Mouse (Mus musculus): ENCODE results near the gene Cux1. TPM values are rescaled to one million over a fixed set of nuclear protein-coding genes. Genes with fewer than 3 reads are reported as not detected.

The Cux1 gene
- polyA plus RNA-seq (2012; ENCODE audit: insufficient read depth, insufficient read length, low replicate concordance, missing spikeins) = 237 and 284 TPM in 2 replicates

DNA sequence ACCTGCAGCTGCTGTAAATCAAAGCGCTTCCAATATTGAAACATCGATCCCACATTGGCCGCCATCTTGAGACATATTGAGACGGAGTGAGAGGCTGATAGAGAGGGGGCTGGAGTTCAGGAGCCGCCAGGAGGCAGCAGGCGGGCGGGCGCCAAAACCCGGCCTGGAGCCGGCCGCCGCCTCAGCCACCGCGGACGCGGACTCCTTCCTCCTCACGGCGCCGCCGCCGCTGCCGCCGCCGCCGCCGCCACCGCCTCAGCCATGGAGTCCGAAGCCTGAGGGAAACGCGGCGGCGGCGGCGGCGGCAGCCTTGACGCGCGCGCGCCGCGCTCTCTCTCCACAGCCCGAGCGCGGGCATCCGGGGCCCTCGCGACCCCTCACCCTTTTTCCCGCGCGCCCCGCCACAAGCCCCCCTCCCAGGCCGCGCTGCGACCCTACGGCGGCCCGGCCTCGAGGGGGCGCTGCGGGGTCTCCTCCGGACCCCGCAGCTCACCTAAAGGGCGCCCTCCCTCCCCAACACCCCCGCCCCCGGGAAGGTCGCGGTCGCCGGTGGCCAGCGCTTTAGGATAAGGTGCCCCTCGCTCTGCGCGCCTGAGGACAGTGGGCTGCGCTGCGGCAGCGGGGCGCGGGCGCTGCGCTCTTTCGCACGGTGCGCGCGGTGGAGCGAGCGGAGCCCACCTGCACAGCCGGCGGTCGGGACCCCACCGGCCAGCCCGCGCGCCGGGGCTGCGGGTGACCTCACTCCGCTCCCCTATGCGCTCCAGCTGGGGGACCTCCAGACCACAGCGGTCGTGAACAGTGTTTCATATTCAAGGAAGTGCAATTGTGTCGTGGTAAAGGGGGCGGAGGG lies at the start of gene Cux1:
Gene Cux1, minus strand, starts transcription at position 315 of the 850 bp plus-strand sequence.
- TF ChIP-seq POLR2A (IDR thresholded peaks at IDR 0.05; ENCODE audit: insufficient read depth, low read depth, low read length) (peak; percentile 24; the same call in 1 of the 2 replicates), CTCF (IDR thresholded peaks at IDR 0.05; ENCODE audit: insufficient read depth, low read depth, low read length) (peak; percentile 59)

GRCm38 (mm10) chr5:136612391-136612790 lies 45.1 kb upstream of the Cux1 start:
- Histone ChIP-seq H3K27ac (ENCODE audit: insufficient read depth, low read depth, low read length) (no peak overlapping the region), H3K4me1 (ENCODE audit: control insufficient read depth, insufficient read depth, low read length) (no peaks in the 10 kb centered on the region), H3K4me3 (ENCODE audit: insufficient read depth, low read depth, low read length) (no peak overlapping the region)
- TF ChIP-seq POLR2A (IDR thresholded peaks at IDR 0.05; ENCODE audit: insufficient read depth, low read depth, low read length) (no peak), CTCF (IDR thresholded peaks at IDR 0.05; ENCODE audit: insufficient read depth, low read depth, low read length) (no peak)
- WGBS = 85% methylated on average over 1 of the region's 1 CpGs

More for the DNA sequence above, at the start of gene Cux1:
- Histone ChIP-seq H3K4me1 (ENCODE audit: control insufficient read depth, insufficient read depth, low read length) (peaks cover 8% of the 10 kb centered on the region), H3K4me3 (ENCODE audit: insufficient read depth, low read depth, low read length) (peak within 1 kb of the TSS; percentile 99), H3K27ac (ENCODE audit: insufficient read depth, low read depth, low read length) (peak within 1 kb of the TSS; percentile 91)
- WGBS = under 1% methylated on average over 90 of the region's 103 CpGs

DNA sequence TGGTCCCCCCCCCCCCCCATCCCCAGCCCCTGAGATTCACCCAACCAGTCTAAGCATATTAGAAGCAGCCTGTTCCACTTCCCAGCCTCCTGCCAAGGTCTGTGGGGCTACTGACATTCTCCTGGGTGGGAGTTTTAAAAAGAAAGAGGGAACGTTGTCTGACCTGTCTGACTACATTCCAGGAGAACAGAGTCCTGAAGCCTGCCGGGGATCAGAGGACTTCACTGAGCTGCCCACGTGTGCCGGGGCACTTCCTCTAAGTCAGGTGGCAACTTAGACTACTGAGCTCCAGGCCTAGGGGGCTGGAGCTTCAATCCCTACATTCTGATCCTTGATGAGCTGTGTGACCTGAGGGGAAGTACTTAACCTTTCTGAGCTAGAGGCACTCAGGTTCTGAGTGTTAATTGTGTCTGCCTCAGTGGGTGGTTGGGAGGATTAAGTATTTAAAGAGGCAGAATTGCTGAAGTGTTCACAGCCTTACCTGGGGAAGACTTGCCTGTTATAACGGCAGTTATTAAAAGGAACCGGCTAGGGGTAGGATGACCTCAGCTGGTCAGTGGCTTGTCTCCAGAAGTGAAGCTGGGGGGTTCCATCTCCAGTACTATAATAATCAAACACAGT lies 41.6 kb upstream of the Cux1 start:
- Histone ChIP-seq H3K4me1 (ENCODE audit: control insufficient read depth, insufficient read depth, low read length) (no peaks in the 10 kb centered on the region), H3K4me3 (ENCODE audit: insufficient read depth, low read depth, low read length) (no peak overlapping the region), H3K27ac (ENCODE audit: insufficient read depth, low read depth, low read length) (no peak overlapping the region)
- TF ChIP-seq POLR2A (IDR thresholded peaks at IDR 0.05; ENCODE audit: insufficient read depth, low read depth, low read length) (no peak), CTCF (IDR thresholded peaks at IDR 0.05; ENCODE audit: insufficient read depth, low read depth, low read length) (no peak)
- 81% methylated on average over 6 of the region's 6 CpGs for WGBS

GRCm38 (mm10) chr5:136605144-136605543 lies 37.9 kb upstream of the Cux1 start:
- Histone ChIP-seq H3K4me1 (ENCODE audit: control insufficient read depth, insufficient read depth, low read length) (no peaks in the 10 kb centered on the region), H3K27ac (ENCODE audit: insufficient read depth, low read depth, low read length) (no peak overlapping the region), H3K4me3 (ENCODE audit: insufficient read depth, low read depth, low read length) (no peak overlapping the region)
- WGBS = 79% methylated on average over 11 of the region's 11 CpGs
- no peak for TF ChIP-seq POLR2A (IDR thresholded peaks at IDR 0.05; ENCODE audit: insufficient read depth, low read depth, low read length)

DNA sequence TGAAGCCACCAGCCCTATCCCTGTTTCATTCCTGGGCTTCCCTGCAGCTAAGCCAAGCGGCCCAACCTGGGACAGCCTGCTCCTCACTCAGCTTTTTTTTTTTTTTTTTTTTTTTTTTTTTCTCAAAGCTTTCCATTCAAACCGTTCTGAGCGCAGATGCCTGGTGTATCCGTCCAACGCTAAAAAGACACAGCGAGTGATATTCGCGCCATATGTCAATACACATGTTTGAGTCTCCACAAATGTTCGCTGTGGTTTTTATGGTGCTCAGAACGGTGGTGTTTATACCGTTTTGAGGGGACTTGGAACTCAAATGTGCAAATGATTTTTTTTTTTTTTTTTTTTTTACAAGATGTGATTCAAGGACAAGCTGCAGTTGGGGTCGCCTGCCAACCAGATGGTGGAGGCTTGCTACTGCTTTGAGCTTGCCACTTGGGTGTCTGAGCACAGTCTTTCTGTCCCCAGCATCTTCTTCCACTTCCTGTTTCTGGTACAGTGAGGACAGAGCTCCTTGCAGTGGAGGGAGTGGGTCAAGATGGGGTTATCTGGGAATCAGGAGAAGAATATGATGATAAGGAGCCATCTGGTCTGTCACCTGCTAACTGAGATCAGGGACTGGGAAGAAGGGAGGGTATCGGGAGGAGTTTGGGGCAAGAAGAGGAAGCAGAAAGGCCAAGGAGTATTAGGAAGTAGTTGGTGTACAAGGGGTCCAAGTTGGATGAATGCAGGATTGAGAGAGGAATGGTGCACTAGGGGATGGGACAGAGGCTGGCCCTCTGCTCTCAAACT lies 36.1 kb upstream of the Cux1 start:
- Histone ChIP-seq H3K4me1 (ENCODE audit: control insufficient read depth, insufficient read depth, low read length) (no peaks in the 10 kb centered on the region), H3K27ac (ENCODE audit: insufficient read depth, low read depth, low read length) (no peak overlapping the region), H3K4me3 (ENCODE audit: insufficient read depth, low read depth, low read length) (no peak overlapping the region)
- no peak for TF ChIP-seq CTCF (IDR thresholded peaks at IDR 0.05; ENCODE audit: insufficient read depth, low read depth, low read length)
- TF ChIP-seq POLR2A (IDR thresholded peaks at IDR 0.05; ENCODE audit: insufficient read depth, low read depth, low read length) = no peak
- WGBS = 86% methylated on average over 13 of the region's 13 CpGs

GRCm38 (mm10) chr5:136600511-136600910 lies 33.2 kb upstream of the Cux1 start:
- 88% methylated on average over 5 of the region's 5 CpGs for WGBS
- Histone ChIP-seq H3K4me3 (ENCODE audit: insufficient read depth, low read depth, low read length) (no peak overlapping the region), H3K27ac (ENCODE audit: insufficient read depth, low read depth, low read length) (no peak overlapping the region), H3K4me1 (ENCODE audit: control insufficient read depth, insufficient read depth, low read length) (no peaks in the 10 kb centered on the region)
- TF ChIP-seq POLR2A (IDR thresholded peaks at IDR 0.05; ENCODE audit: insufficient read depth, low read depth, low read length) (no peak), CTCF (IDR thresholded peaks at IDR 0.05; ENCODE audit: insufficient read depth, low read depth, low read length) (no peak)

DNA sequence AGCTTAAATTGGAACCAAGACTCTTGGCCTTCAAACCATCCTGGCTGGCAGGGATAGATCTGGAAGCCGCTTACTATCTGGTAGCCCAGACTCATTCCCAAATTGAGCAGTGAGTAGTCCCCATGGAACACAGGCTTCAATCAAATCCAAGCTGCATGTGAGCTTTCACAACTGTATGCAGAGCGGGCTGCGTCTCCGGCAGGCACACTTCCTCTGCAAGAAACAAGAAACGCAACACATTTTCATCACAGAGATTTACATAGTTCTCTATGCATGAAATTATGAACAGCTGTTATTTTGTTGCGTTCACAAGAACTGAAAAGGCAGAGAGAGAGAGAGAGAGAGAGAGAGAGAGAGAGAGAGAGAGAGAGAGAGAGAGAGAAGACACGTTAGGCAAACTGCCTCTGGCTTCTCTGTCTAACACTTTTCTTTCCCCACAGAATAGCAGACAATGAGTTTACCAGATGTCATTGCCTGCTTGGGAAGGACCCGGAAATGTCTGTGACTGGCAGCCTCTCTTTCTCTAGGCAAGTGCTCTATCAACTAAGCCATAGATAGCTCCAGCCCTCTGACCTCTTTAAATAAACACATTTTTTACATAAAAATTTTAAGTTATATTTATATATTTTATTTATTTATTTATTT lies 27.7 kb upstream of the Cux1 start:
- no peak overlapping the region for H3K27ac ChIP-seq (ENCODE audit: insufficient read depth, low read depth, low read length)

GRCm38 (mm10) chr5:136591816-136592499 lies 24.7 kb upstream of the Cux1 start:
- H3K4me1 ChIP-seq (ENCODE audit: control insufficient read depth, insufficient read depth, low read length) = no peaks in the 10 kb centered on the region
- no peak overlapping the region for H3K27ac ChIP-seq (ENCODE audit: insufficient read depth, low read depth, low read length)
- H3K4me3 ChIP-seq (ENCODE audit: insufficient read depth, low read depth, low read length) = no peak overlapping the region
- 88% methylated on average over 8 of the region's 8 CpGs for WGBS
- TF ChIP-seq POLR2A (IDR thresholded peaks at IDR 0.05; ENCODE audit: insufficient read depth, low read depth, low read length) = no peak
- TF ChIP-seq CTCF (IDR thresholded peaks at IDR 0.05; ENCODE audit: insufficient read depth, low read depth, low read length) = no peak

More for the DNA sequence above, 27.7 kb upstream of the Cux1 start:
- no peaks in the 10 kb centered on the region for H3K4me1 ChIP-seq (ENCODE audit: control insufficient read depth, insufficient read depth, low read length)
- no peak overlapping the region for H3K4me3 ChIP-seq (ENCODE audit: insufficient read depth, low read depth, low read length)
- WGBS = 80% methylated on average over 8 of the region's 8 CpGs
- TF ChIP-seq POLR2A (IDR thresholded peaks at IDR 0.05; ENCODE audit: insufficient read depth, low read depth, low read length) = no peak
- no peak for TF ChIP-seq CTCF (IDR thresholded peaks at IDR 0.05; ENCODE audit: insufficient read depth, low read depth, low read length)

Measured in olfactory bulb, adult 2 months (tissue).